ENCODE assay signal across 41 mouse cellular contexts in the genomic region with DNA sequence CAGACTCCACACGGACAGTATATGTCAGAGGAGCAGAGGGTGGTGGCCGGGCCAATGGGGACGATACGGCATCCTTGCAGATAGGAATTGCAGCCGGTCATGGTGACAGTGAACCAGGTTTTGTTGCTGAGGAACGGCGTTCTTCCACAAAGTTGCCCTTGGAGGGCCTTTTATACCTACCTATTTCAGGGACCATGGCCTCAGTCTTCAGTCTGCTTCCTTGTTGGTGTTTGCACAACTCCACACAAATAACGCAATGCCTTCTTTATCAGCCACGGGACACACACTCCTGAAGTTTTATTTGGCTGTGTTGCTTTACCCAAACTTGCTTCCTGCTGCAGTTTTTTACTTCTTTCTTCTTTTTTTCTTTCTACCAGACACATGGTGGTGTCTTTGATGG. TPM values are rescaled to one million over a fixed set of nuclear protein-coding genes. Genes with fewer than 3 reads are reported as not detected.
"Had no signal": no experiment of that assay in that cellular context is flagged by ENCODE, and none has a peak within 500 bp of the region (broad histone marks: within the 10 kb centered on the region; RNA-seq: fewer than 3 reads in every experiment).

A gene (minus strand): TSS at position 101 of the 400 bp plus-strand sequence.

- H3K36me3 ChIP-seq: limb, embryonic 10.5 days; limb, embryonic 12.5 days; limb, embryonic 13.5 days; limb, embryonic 15.5 days; liver, embryonic 12.5 days; liver, embryonic 13.5 days; liver, embryonic 15.5 days; lung, embryonic 15.5 days; midbrain, embryonic 10.5 days; midbrain, embryonic 12.5 days; midbrain, embryonic 13.5 days; midbrain, embryonic 15.5 days; neural tube, embryonic 12.5 days had no signal

- H3K27me3 ChIP-seq: limb, embryonic 12.5 days; limb, embryonic 13.5 days; limb, embryonic 15.5 days; liver, embryonic 12.5 days; liver, embryonic 13.5 days; liver, embryonic 15.5 days; lung, embryonic 15.5 days; midbrain, embryonic 12.5 days; midbrain, embryonic 13.5 days; midbrain, embryonic 15.5 days; neural tube, embryonic 12.5 days had no signal

- H3K9me3 ChIP-seq: limb, embryonic 10.5 days; limb, embryonic 12.5 days; limb, embryonic 13.5 days; limb, embryonic 15.5 days; liver, embryonic 12.5 days; liver, embryonic 13.5 days; liver, embryonic 15.5 days; lung, embryonic 15.5 days; midbrain, embryonic 10.5 days; midbrain, embryonic 12.5 days; midbrain, embryonic 13.5 days; midbrain, embryonic 15.5 days; neural tube, embryonic 12.5 days had no signal

- H3K4me3 ChIP-seq: left cerebral cortex, adult 2 months; limb, embryonic 10.5 days; limb, embryonic 12.5 days; limb, embryonic 13.5 days; limb, embryonic 15.5 days; liver, embryonic 12.5 days; liver, embryonic 13.5 days; liver, embryonic 15.5 days; lung, embryonic 15.5 days; midbrain, embryonic 10.5 days; midbrain, embryonic 12.5 days; midbrain, embryonic 13.5 days; midbrain, embryonic 15.5 days; myocyte; neural tube, embryonic 12.5 days had no signal

- H3K4me1 ChIP-seq: limb, embryonic 10.5 days; limb, embryonic 12.5 days; limb, embryonic 13.5 days; limb, embryonic 15.5 days; liver, embryonic 12.5 days; liver, embryonic 13.5 days; liver, embryonic 15.5 days; lung, embryonic 15.5 days; midbrain, embryonic 10.5 days; midbrain, embryonic 12.5 days; midbrain, embryonic 13.5 days; midbrain, embryonic 15.5 days; neural tube, embryonic 12.5 days had no signal

- ATAC-seq: liver, embryonic 12.5 days; liver, postnatal 0 days; lung, postnatal 0 days; midbrain, embryonic 13.5 days; midbrain, embryonic 15.5 days; midbrain, embryonic 16.5 days had no signal

RNA-seq across cellular contexts. Expression of the gene that starts here (rescaled TPM):
- total RNA-seq: left cerebral cortex, adult 2 months; left cerebral cortex, adult 8-10 months; left cerebral cortex, postnatal 10 days; left cerebral cortex, postnatal 14 days; left cerebral cortex, postnatal 25 days; left cerebral cortex, postnatal 36 days; left cerebral cortex, postnatal 4 days; liver, adult 2 months; megakaryocyte progenitor cell, adult 5-6 weeks; megakaryocyte-erythroid progenitor cell, adult 5-6 weeks; midbrain, postnatal 0 days; monocyte, adult 5-6 weeks had no signal
- polyA plus RNA-seq: limb, embryonic 10.5 days; limb, embryonic 11.5 days; limb, embryonic 12.5 days; limb, embryonic 13.5 days; limb, embryonic 14.5 days; limb, embryonic 15.5 days; liver, adult 2 months; liver, embryonic 11.5 days; liver, embryonic 12.5 days; liver, embryonic 13.5 days; liver, embryonic 14.5 days; liver, embryonic 15.5 days; liver, embryonic 16.5 days; liver, postnatal 0 days; lung, adult 2 months; lung, embryonic 14.5 days; lung, embryonic 15.5 days; lung, embryonic 16.5 days; lung, postnatal 0 days; macrophage; midbrain, embryonic 10.5 days; midbrain, embryonic 11.5 days; midbrain, embryonic 12.5 days; midbrain, embryonic 13.5 days; midbrain, embryonic 14.5 days; midbrain, embryonic 15.5 days; midbrain, embryonic 16.5 days; midbrain, postnatal 0 days; myocyte; neural tube, embryonic 11.5 days; neural tube, embryonic 12.5 days had no signal
